Mouse (Mus musculus): ENCODE data around the gene Jarid2.

Gene Jarid2

GRCm38 (mm10) chr13:44837445-44837844 is 108.2 kb downstream of the Jarid2 start:
- no peak for DNase-seq (ENCODE audit: low spot score in 2 of 2)

- peak; percentile 82 to 87 for DNase-seq (ENCODE audit: low spot score in 2 of 2)
These were observed 110.9 kb downstream of the Jarid2 start for GRCm38 (mm10) chr13:44839866-44840835.

- no peak for DNase-seq (ENCODE audit: low spot score in 2 of 2)
These were observed 122.2 kb downstream of the Jarid2 start for GRCm38 (mm10) chr13:44851426-44851825.

- no peak for DNase-seq (ENCODE audit: low spot score in 2 of 2)
These were observed 122.8 kb downstream of the Jarid2 start for GRCm38 (mm10) chr13:44852024-44852423.

- no peak for DNase-seq (ENCODE audit: low spot score in 2 of 2)
These were observed 136.3 kb downstream of the Jarid2 start for GRCm38 (mm10) chr13:44865566-44865965.

GRCm38 (mm10) chr13:44868037-44868650 is 138.9 kb downstream of the Jarid2 start:
- DNase-seq (ENCODE audit: low spot score in 2 of 2): peak; percentile 76 to 80

GRCm38 (mm10) chr13:44869418-44870119 is 140.3 kb downstream of the Jarid2 start:
- DNase-seq (ENCODE audit: low spot score in 2 of 2): peak; percentile 95 to 98

- DNase-seq (ENCODE audit: low spot score in 2 of 2): no peak
These were observed 147.5 kb downstream of the Jarid2 start for GRCm38 (mm10) chr13:44876799-44877198.

- DNase-seq (ENCODE audit: low spot score in 2 of 2): no peak
These were observed 151.7 kb downstream of the Jarid2 start for GRCm38 (mm10) chr13:44881001-44881400.

GRCm38 (mm10) chr13:44886221-44886620 is 156.9 kb downstream of the Jarid2 start:
- DNase-seq (ENCODE audit: low spot score in 2 of 2): no peak

- no peak for DNase-seq (ENCODE audit: low spot score in 2 of 2)
These were observed 161.3 kb downstream of the Jarid2 start for GRCm38 (mm10) chr13:44890612-44891011.

GRCm38 (mm10) chr13:44891813-44892730 is 162.8 kb downstream of the Jarid2 start:
- no peak for DNase-seq (ENCODE audit: low spot score in 2 of 2)

GRCm38 (mm10) chr13:44896211-44896610 is 166.9 kb downstream of the Jarid2 start:
- no peak for DNase-seq (ENCODE audit: low spot score in 2 of 2)

GRCm38 (mm10) chr13:44902299-44902698 is 173.0 kb downstream of the Jarid2 start:
- no peak for DNase-seq (ENCODE audit: low spot score in 2 of 2)

- DNase-seq (ENCODE audit: low spot score in 2 of 2): no peak
These were observed 174.1 kb downstream of the Jarid2 start for GRCm38 (mm10) chr13:44903416-44903815.

- no peak for DNase-seq (ENCODE audit: low spot score in 2 of 2)
These were observed 175.0 kb downstream of the Jarid2 start for GRCm38 (mm10) chr13:44904271-44904670.

GRCm38 (mm10) chr13:44906141-44906540 is 176.9 kb downstream of the Jarid2 start:
- DNase-seq (ENCODE audit: low spot score in 2 of 2): no peak

- peak; percentile 97 to 98 for DNase-seq (ENCODE audit: low spot score in 2 of 2)
These were observed 178.4 kb downstream of the Jarid2 start for GRCm38 (mm10) chr13:44907702-44908101.

GRCm38 (mm10) chr13:44908790-44909189 is 179.5 kb downstream of the Jarid2 start:
- DNase-seq (ENCODE audit: low spot score in 2 of 2): peak in 1 of 2 experiments; percentile 15

- peak; percentile 65 to 66 for DNase-seq (ENCODE audit: low spot score in 2 of 2)
These were observed 183.6 kb downstream of the Jarid2 start for GRCm38 (mm10) chr13:44912851-44913250.

GRCm38 (mm10) chr13:44913560-44913959 is 184.3 kb downstream of the Jarid2 start:
- DNase-seq (ENCODE audit: low spot score in 2 of 2): no peak

Measured in right cerebral cortex, postnatal 10 days (tissue).